In the genomic region with DNA sequence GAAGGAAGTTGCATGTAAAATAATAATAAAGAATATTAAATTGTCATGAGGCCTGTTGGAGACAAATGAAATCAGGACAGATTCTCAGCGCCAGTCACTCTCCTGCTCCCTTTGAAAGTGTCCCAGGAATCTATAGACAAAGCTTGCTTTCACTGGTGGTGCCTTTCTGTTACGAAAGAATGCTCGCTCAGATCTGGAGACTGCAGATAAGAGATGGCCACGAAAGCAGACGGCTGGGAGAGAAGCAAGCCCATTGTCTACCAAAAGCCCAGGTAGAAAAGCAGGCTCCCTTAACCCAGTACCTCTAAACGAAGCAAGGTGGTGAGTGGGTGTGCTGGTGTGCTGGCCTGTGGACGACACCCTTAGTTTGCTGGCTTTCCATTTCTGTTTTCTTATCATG, we compare ENCODE assay signal across 18 mouse cellular contexts. TPM values are rescaled to one million over a fixed set of nuclear protein-coding genes. Genes with fewer than 3 reads are reported as not detected.
A peak's percentile ranks its signal among the peaks of the same experiment; 100 is the strongest.
DNase-seq lines count a peak whose midpoint lies in the region; ATAC-seq and TF ChIP-seq lines count a peak whose summit lies in the region.
"Had no signal": no experiment of that assay in that cellular context is flagged by ENCODE, and none has a peak within 500 bp of the region (broad histone marks: within the 10 kb centered on the region; RNA-seq: fewer than 3 reads in every experiment).

No protein-coding gene starts in this region.

- no peaks in the 10 kb centered on the region for H3K27me3 ChIP-seq in hindbrain, embryonic 12.5 days
- no peaks in the 10 kb centered on the region for H3K27me3 ChIP-seq in hindbrain, postnatal 0 days (ENCODE audit: insufficient read depth, low read length)
- H3K27me3 ChIP-seq: embryonic facial prominence, embryonic 12.5 days; forebrain, embryonic 15.5 days had no signal

- intact Hi-C loops in heart, postnatal 10 days (cut with DNase I) = no loop called here

- TF ChIP-seq CTCF in hindbrain, postnatal 0 days (IDR thresholded peaks at IDR 0.05; ENCODE audit: low read depth) = no peak
- no peak for TF ChIP-seq CTCF in layer of hippocampus, adult 2 months (conservative IDR thresholded peaks at IDR 0.05)

- H3K4me1 ChIP-seq in hindbrain, embryonic 12.5 days = peaks cover 2% of the 10 kb centered on the region; the same call in 1 of the 2 replicates
- no peaks in the 10 kb centered on the region for H3K4me1 ChIP-seq in hindbrain, postnatal 0 days (ENCODE audit: insufficient read depth, low read length)
- H3K4me1 ChIP-seq: embryonic facial prominence, embryonic 12.5 days; forebrain, embryonic 15.5 days had no signal

- ATAC-seq in hindbrain, embryonic 12.5 days (ENCODE audit: low FRiP score) = peak; percentile 58
- ATAC-seq in hindbrain, postnatal 0 days = no peak
- ATAC-seq in megakaryocyte progenitor cell, adult 5-6 weeks (replicated peaks; ENCODE audit: poor library complexity) = peak; percentile 54
- ATAC-seq: forebrain, embryonic 15.5 days had no signal

- no peak overlapping the region for H3K4me3 ChIP-seq in hindbrain, embryonic 12.5 days
- H3K4me3 ChIP-seq in hindbrain, postnatal 0 days (ENCODE audit: low read length) = no peak overlapping the region
- H3K4me3 ChIP-seq in layer of hippocampus, adult 2 months = no peak overlapping the region
- H3K4me3 ChIP-seq: embryonic facial prominence, embryonic 12.5 days; forebrain, embryonic 15.5 days; heart, embryonic 10.5 days had no signal

- peak; percentile 27 for DNase-seq in heart, adult 11 months
- DNase-seq in heart, postnatal 10 days = no peak
- DNase-seq in hindbrain, postnatal 0 days (ENCODE audit: low spot score) = no peak
- DNase-seq in layer of hippocampus, adult 2 months (ENCODE audit: low spot score in 2 of 2) = no peak
- DNase-seq in layer of hippocampus, adult 8-10 months (ENCODE audit: low spot score in 2 of 2) = no peak
- no peak for DNase-seq in retina, embryonic 14.5 days (ENCODE audit: low spot score)
- DNase-seq: adrenal gland, postnatal 10 days; cerebellum, adult 11-12 months; cerebellum, adult 9-10 months; cerebellum, postnatal 25 days; gastrocnemius, postnatal 14 days; kidney, adult 11 months had no signal

- WGBS in hindbrain, embryonic 12.5 days = 59% methylated on average over 7 of the region's 7 CpGs
- WGBS in hindbrain, postnatal 0 days = 57% methylated on average over 7 of the region's 7 CpGs

- no peak overlapping the region for H3K4me2 ChIP-seq in hindbrain, embryonic 12.5 days (replicated peaks)
- no peak overlapping the region for H3K4me2 ChIP-seq in hindbrain, postnatal 0 days (ENCODE audit: low read depth, low read length)
- H3K4me2 ChIP-seq: embryonic facial prominence, embryonic 12.5 days; forebrain, embryonic 15.5 days had no signal

- no peaks in the 10 kb centered on the region for H3K9me3 ChIP-seq in hindbrain, embryonic 12.5 days (replicated peaks)
- no peaks in the 10 kb centered on the region for H3K9me3 ChIP-seq in hindbrain, postnatal 0 days (ENCODE audit: low read length)
- H3K9me3 ChIP-seq: embryonic facial prominence, embryonic 12.5 days; forebrain, embryonic 15.5 days; heart, embryonic 10.5 days had no signal

- no peaks in the 10 kb centered on the region for H3K36me3 ChIP-seq in hindbrain, embryonic 12.5 days
- no peaks in the 10 kb centered on the region for H3K36me3 ChIP-seq in hindbrain, postnatal 0 days (ENCODE audit: insufficient read depth, low read length)
- H3K36me3 ChIP-seq: embryonic facial prominence, embryonic 12.5 days; forebrain, embryonic 15.5 days; heart, embryonic 10.5 days had no signal

- no peak overlapping the region for H3K27ac ChIP-seq in hindbrain, embryonic 12.5 days
- no peak overlapping the region for H3K27ac ChIP-seq in hindbrain, postnatal 0 days
- H3K27ac ChIP-seq in layer of hippocampus, adult 2 months = peak overlapping the region; percentile 53; the same call in 1 of the 2 replicates
- H3K27ac ChIP-seq: embryonic facial prominence, embryonic 12.5 days; forebrain, embryonic 15.5 days; heart, embryonic 10.5 days had no signal

- H3K9ac ChIP-seq in hindbrain, embryonic 12.5 days = no peak overlapping the region
- no peak overlapping the region for H3K9ac ChIP-seq in hindbrain, postnatal 0 days (replicated peaks; ENCODE audit: low read length)
- H3K9ac ChIP-seq: embryonic facial prominence, embryonic 12.5 days; forebrain, embryonic 15.5 days had no signal

RNA-seq across cellular contexts. Expression of a gene that starts 16.2 kb away (rescaled TPM):
- total RNA-seq in heart, postnatal 10 days (2021) = 10 to 100 TPM; 41.3 to 42.5 TPM
- 19.1 and 22.0 TPM in 2 replicates for polyA plus RNA-seq in hindbrain, embryonic 12.5 days (2016; fragmentation: Nextera tagmentation; extraction: Ambion mirVana)
- 93.9 and 98.8 TPM in 2 replicates for total RNA-seq in hindbrain, postnatal 0 days (2014; rRNA removed)
- 11.1 and 12.6 TPM in 2 replicates for polyA plus RNA-seq in hindbrain, postnatal 0 days (2015; fragmentation: Nextera tagmentation; extraction: Ambion mirVana)
- total RNA-seq in layer of hippocampus, adult 2 months (2021) = 100 to 1,000 TPM; 120 to 123 TPM
- total RNA-seq in layer of hippocampus, adult 8-10 months (2022) = 100 to 1,000 TPM; 107 to 114 (median 111) TPM
- total RNA-seq in megakaryocyte progenitor cell, adult 5-6 weeks (2015) = 89.3 and 112 TPM in 2 replicates
- total RNA-seq in megakaryocyte progenitor cell, adult 5-6 weeks (2017) = 63.1 and 66.4 TPM in 2 replicates
- total RNA-seq: MEL had no signal
